Mouse (Mus musculus) heart, postnatal 0 days (tissue): Measurements from ENCODE around the gene Traf3ip3.

Experiments
- CTCF ChIP-seq: IDR thresholded peaks from 2 replicates; pipeline ENCODE4 v1.5.1; 2016; ENCODE audit warnings: antibody characterized with exemption, control low read depth, low read depth
- EP300 ChIP-seq: IDR thresholded peaks from 2 replicates; pipeline ENCODE4 v1.6.1; 2016; ENCODE audit warnings: antibody characterized with exemption, low read depth

DNA sequence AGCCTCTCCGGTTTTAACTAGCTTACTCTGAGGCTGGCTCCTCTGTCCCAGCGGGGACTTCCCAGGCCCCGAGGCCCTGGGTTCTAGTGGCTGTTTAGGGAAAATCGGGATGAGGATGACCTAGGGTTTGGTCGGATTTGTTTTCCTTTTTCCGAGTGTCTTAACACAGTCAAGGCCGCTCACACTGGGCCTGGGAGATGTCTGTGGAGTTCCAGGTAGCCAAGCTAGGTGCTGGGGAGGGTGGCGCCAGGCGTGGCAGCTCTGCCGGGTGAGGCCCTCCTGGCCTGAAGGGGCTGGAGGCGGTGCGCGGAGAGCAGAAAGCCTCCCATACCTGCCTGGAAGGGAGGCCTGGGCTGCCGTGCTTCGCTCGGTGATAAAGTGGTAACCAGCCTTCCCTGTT is 47.9 kb downstream of the Traf3ip3 start:
- TF ChIP-seq EP300 (no peak), CTCF (no peak)
